Mouse (Mus musculus): ENCODE measurements around the gene Cdt1.

Cdt1 gene

DNA sequence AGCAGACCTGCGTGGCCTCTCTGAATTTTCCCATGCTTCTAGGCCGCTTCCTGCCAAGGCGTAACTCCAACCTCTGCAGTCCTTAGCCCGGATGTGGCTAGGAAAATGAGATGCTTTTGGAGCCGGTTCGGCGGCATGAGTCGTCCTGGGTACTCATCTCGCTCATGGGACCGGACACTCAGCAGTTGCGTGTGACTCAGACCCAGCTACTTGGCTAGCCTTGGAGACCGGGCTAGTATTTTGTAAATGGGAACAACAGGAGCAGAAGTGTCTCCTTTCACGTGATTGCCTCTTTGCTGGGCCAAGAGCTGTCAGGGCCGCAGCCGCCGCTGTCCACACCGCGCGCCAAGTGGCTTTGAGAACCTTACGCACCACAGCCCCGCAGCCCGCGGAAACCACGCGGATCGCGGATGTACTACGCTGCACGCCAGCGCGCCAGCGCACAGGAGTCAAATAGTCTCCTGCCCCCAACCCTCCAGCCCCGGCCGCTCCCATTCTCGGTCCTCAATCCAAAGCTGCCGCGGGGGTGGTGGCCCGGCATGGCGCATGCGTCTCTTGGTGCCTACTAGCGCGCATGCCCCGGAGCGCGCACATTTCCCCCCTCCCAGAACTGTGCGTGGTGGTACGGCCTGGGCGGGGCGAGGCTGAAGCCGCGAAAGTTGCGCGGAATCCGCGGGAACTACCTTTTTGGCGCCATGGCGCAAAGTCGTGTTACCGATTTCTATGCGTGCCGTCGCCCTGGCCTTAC, at the start of gene Cdt1:
TSS of gene Cdt1 (plus strand) at position 655 of the 748 bp plus-strand sequence.
- DNase-seq (ENCODE audit: inconsistent ontology term): peak; percentile 98

DNA sequence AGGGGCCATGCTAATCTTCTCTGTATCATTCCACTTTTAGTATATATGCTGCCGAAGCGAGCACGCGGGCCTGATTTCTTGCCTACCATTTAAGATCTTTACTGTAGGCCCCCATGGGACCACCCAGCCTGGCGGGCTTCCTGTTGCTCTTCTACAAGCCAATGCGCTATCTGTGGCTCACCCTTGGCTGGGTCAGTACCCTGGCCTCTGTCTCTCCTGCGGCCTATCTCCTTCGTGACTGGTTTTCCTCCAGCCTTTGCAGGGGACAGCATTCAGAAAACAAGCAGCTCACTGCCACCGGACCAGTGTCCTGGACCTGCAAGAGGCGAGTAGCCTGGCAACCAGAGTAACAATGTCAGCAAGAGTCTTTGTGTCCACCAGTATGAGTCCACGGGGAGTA, 47.2 kb upstream of the Cdt1 start:
- no peak for DNase-seq (ENCODE audit: inconsistent ontology term)

DNA sequence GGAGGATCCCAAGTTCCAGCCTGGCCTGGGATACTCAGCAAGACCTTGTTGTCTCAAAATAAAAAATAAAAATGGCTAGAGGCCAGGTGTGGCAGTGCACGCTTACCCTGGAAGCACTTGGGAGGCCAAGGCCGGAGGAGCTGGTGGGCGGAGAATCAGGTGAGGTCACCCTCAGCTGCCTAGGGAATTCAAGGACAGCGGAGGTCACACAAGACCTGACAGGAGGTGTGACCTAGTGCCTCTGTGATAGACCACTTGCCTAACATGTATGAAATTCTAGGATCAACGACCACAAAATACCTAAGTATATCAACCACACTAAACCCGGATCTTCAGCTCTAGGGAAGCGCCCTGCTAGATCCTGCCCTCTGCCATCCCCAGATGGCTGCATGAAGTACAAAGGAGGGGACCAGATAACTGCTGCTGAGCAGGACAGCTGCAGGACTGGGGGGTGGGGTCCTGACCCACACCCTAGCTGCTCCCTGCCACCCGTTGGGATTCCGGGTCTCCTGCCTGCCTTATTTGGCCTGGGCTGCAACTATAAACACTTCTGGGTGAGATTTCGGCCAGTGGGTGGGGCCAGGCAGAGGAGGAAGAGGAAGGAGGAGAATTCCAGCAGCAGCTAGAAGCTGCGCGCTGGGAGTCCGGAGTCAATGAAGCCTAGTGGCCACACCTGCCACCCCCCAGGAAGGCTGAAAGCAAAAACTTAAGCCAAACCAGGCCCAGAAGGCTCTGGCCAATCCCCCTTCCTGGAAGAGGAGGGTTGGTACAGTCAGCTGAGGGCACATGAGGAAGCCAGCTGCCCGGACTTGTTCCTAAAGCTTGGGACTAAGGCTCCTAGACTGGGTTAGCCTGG, 44.8 kb upstream of the Cdt1 start:
- peak; percentile 40 for DNase-seq (ENCODE audit: inconsistent ontology term)

DNA sequence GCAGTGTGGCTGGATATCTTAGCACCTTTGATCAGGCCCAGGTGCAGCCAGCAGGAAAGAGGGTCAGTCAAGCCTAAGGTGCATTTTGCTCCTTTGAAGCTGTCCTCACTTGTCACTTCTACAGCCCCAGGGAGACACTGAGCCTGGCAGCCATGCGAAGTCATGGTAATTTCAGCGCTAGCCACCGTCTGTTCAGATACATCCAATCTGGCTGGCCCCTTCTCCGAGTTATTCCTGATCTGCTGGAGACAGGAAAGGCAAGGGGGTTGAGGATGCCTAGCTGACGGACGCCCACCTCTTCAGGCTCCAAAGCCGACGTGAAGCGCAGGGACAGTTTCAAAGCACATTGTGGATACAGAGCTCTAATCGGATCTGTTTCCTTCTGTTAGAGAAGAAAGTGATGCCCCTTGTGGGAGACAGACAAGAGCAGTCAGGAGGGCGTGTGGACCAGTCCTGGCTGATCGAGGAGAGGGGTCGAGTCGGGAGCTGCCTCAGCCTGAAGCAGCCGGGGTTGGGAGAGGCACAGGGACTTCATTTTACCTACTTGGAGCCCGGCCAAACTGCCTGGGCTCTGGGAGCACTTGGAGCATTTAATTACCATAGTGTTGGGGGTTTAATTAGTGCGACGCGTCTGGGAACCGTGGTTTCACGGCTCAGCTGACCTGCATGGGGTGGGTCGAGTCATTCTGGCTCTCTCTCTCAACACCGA, 44.0 kb upstream of the Cdt1 start:
- peak; percentile 61 for DNase-seq (ENCODE audit: inconsistent ontology term)

DNA sequence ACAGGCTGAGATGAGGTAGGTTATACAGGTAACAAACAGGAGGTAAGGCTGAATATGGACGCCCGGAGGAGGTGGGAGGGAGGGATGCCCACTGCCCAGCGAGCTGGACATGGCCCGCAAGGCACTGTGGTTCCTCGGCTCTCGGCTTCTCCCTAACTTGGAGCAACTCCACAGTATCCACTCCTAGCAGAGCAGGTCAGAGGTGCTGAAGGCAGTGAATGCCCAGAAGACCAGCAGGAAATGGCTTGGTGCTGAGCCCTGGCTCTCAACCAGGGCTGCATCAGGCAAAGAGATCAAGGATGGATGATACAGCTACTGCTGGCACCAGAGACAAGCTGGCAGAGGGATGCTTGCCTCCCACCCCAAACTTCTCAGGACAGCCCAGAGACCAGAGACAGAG, 43.3 kb upstream of the Cdt1 start:
- no peak for DNase-seq (ENCODE audit: inconsistent ontology term)

- no peak for DNase-seq (ENCODE audit: inconsistent ontology term)
Observed at GRCm38 (mm10) chr8:122525004-122525403, 42.8 kb upstream of the Cdt1 start.

DNA sequence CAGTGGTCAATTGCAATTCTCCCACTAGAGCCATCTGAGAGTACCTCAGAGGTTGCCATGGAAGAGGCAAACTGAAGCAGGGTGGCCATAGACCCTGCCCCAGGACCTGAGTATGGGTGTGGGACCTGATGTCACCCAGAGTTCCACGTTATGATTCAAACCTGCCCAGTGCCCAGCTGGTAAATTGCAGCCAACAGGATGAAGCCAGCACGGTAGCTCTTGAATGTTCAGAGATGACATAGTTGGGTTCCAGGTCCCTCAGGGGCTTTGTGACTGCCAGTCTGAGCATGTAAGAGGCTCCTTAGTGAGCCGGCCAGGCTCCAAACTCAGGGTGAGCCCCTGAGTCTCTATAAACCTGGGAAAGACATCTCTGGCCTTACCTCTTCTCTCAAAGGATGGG, 41.7 kb upstream of the Cdt1 start:
- peak; percentile 74 for DNase-seq (ENCODE audit: inconsistent ontology term)

GRCm38 (mm10) chr8:122526526-122527170, 41.2 kb upstream of the Cdt1 start:
- DNase-seq (ENCODE audit: inconsistent ontology term): no peak

DNA sequence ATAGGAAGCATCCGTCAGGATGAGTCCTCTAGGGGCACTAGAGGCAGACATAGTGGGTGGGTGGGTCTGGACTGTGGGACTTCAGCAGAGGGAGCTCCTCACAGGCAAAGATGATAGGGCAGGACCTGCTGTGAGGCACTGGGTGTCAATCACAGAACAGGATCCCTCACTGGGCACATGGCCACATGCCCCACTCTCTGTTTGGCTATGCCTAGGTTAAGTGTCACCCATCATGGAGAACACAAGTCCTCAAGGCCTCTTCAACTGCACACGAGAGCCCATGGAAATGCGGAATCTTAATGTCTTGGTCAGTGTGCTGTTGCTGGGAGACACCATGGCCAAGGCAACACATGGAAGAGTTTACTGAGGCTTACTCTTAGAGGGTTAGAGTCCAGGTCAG, 39.9 kb upstream of the Cdt1 start:
- DNase-seq (ENCODE audit: inconsistent ontology term): no peak

- DNase-seq (ENCODE audit: inconsistent ontology term): no peak
Observed at GRCm38 (mm10) chr8:122529159-122529558, 38.7 kb upstream of the Cdt1 start.

DNA sequence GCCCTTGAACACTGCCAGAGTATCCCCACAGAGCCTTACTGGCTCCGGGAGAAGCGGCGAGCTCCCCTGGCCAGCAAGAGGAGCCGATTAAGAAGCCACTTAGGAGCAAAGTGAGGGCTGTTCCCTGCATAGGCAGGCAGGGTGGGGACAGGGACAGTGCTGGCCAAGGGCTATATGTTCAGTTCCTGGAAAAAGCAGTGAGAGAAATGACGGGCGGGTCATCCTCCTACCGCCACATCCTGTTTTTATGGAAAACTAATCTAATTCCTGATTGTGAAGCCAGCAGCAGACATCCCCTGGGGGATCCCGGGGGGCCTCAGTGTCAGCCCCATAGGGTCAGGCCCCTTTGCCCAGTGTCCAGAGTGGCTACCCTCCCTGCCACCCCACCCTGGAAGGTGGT, 36.5 kb upstream of the Cdt1 start:
- DNase-seq (ENCODE audit: inconsistent ontology term): no peak

DNA sequence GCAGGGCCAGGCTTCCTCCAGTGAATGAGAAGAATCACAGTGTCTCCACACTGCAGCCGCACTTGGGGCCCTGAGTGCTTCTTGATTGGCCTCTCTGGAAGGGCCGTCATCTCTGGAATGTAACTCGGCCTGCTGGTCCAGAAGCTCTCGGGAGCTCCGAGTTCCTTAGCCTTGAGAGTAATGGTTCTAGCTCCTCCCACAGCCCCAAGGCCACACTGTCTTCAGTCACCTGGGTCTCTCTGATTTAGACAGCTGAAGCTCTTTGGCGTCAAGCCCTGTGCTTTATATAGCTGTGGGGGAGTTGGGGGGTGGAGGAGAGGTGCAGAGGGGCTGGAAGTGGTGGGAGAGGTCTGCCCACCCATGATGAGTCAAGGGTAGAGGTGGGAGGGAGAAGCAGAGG, 30.8 kb upstream of the Cdt1 start:
- no peak for DNase-seq (ENCODE audit: inconsistent ontology term)

DNA sequence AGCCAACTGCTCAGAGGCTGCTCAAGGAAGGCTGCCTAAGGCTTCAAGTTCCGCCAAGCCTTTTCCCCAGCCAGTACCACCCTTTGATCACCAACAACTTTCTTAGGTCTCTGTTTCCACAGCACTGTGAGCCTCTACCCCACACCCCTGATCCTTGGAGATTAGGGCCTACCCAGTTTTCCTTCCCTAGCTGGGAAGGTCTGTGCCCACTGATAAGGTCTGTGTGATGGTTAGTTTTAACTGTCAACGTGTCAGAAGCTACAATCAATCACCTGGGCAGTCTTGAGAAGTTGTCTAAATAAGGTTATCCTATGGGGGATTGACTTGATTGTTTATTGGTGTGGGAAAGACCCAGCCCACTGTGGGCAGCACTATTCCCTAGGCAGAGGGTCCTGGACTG, 30.0 kb upstream of the Cdt1 start:
- no peak for DNase-seq (ENCODE audit: inconsistent ontology term)

- no peak for DNase-seq (ENCODE audit: inconsistent ontology term)
Observed at GRCm38 (mm10) chr8:122538310-122539076, 29.3 kb upstream of the Cdt1 start.

- DNase-seq (ENCODE audit: inconsistent ontology term): no peak
Observed at GRCm38 (mm10) chr8:122544138-122544537, 23.7 kb upstream of the Cdt1 start.

- DNase-seq (ENCODE audit: inconsistent ontology term): no peak
Observed at GRCm38 (mm10) chr8:122546066-122546755, 21.6 kb upstream of the Cdt1 start.

DNA sequence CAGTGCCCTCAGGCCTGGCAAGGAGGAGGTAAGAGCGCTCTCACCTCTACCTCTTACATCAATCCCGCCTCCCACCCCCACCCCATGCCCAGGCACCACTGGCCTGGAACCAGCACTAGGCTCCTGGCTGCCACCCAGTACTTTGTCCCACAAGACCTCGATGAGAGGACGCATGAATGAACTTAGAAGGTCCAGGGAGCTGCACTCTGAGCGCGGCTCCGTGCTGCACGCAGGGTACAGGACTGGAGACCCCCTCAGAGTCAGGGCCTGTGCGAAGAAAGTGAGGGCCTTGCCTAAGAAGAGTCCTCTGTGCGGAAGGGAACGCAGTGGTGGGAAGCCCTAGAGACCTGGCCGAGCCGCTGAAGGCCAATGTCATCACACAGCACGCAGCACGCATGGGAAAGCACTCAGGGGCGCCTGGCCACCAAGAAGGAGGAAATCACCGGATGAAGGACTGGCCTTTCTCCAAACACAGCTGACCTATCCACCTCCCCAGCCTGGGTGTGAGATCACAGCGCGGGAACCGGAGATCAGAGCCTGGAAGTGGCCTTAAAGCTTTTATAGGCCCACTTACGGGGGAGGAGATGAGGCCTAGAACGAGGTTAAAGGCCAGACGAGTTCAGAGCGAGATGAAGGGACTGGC, 20.9 kb upstream of the Cdt1 start:
- peak; percentile 68 for DNase-seq (ENCODE audit: inconsistent ontology term)

DNA sequence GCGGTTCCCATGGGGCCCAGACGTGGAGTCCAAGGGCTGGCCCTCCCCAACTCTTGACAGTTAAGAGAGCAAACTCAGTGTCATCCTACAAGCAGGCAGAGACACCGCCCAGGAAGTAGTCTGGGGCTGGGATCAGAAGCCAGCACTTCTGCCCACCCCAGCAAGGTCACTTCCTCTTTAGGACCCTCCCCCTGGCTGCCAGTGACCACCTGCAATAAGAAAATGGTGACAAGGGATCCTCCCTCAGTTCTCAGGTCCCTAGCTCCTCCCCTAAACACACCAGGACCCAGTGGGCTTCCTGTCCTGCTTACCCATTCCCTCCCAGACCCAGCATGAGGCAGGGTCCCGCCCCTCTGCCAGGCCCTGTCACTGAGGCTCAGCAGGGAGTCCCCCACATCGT, 20.0 kb upstream of the Cdt1 start:
- no peak for DNase-seq (ENCODE audit: inconsistent ontology term)

GRCm38 (mm10) chr8:122548331-122548730, 19.5 kb upstream of the Cdt1 start:
- no peak for DNase-seq (ENCODE audit: inconsistent ontology term)

DNA sequence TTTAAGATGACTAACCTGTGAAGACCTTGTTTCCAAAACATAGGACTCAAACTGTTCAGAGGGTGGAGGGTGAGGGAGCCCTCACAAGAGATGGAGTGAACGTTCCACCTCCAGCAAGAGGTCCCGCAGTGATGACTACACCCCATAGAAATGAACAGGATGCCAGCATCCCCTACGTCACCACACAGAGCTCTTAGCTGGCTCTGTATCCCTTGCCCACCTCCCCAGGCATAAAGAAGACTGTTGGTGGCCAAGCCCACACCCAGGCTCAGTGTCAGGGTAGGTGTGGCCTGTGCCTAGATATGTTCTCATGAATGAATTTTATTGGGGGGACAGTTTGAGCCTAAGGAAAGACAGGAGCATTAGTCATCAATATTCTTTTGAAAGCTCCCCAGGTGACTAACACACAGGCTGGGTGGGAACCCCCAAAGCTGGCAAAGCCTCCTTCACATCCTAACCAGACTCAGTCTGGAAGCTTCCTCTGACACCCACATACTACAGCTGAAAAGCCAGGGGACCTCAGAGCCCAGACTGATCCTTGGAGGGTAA, 18.9 kb upstream of the Cdt1 start:
- peak; percentile 59 for DNase-seq (ENCODE audit: inconsistent ontology term)
